Mouse (Mus musculus): ENCODE data around the gene Ugt1a7c.

Ugt1a7c gene

DNA sequence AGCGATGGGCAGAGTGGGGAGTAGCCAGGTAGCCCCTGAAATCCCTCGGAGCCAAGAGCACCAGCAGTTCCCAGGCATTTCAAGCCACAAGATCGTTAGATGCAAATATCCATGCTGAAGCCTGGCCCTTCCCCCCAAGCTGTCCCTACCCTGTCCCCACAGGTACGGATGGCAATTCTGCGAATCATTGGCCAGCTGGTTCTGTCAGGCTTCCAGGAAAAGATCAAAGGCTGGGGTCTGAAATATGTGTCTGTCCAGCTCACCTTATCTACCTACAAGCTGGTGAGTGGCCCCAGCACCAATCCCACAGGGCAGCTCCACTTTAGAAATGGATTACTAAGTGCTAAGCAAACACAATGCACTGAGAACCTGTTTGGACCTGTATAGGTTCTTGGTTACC is 142.4 kb downstream of the Ugt1a7c start:
- DNase-seq (ENCODE audit: low read depth, low spot score), result no peak

DNA sequence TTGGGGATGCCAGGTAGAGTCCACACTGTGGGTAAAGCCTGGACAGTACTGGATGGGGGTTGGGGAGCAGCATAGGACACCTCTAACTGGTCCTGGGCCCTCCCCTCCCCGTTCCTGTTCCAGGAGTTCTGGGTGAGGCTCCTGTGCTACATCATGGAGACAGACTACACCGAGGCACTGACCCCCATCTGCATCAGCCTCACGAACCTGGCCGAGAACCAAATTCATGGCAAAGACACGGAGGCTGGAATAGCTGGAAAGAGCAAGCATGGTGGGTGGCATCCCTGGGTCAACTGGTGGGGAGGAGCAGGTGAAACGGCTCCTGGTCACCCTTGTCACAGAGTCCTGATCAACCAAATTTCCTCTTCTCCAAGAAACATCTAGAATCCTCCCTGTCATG is 143.9 kb downstream of the Ugt1a7c start:
- no peak for DNase-seq (ENCODE audit: low read depth, low spot score)

DNA sequence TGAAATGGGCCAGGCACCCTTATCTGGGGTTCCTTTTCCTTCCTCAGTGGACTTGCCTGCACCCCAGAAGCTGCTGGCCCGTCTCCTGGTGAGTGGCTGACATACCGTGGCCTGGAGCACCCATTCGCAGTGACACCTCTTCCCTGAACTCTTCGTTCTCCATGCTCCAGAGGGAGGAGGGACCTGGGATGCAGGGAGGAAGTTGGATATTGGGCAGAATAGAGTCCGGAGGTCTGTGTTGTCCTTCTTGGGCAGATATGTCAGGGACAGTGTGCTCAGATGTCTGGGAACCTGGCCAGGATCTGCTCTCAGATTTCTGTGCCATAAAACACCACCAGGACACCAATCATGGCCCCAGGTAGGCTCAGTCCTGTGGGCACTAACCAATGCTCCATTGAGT is 145.2 kb downstream of the Ugt1a7c start:
- no peak for DNase-seq (ENCODE audit: low read depth, low spot score)

DNA sequence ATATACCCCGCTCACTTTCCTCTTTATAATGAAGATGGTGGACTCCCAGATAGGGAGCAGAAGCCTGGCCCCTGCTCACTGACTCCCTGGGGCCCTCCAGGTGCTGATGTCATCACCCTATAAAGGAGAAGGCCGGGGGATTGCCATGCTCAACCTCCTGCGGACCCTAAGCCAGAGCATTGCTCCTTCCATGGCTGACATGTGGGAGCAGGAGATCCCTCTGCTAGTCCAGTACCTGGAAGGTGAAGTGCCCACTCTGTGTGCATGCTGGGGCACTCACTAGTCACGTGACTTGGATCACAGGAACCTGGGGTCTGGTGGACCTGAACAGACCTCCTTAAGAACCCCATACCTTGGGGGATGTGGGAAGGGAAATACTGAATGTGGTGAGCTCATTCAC is 145.7 kb downstream of the Ugt1a7c start:
- DNase-seq (ENCODE audit: low read depth, low spot score), result no peak

DNA sequence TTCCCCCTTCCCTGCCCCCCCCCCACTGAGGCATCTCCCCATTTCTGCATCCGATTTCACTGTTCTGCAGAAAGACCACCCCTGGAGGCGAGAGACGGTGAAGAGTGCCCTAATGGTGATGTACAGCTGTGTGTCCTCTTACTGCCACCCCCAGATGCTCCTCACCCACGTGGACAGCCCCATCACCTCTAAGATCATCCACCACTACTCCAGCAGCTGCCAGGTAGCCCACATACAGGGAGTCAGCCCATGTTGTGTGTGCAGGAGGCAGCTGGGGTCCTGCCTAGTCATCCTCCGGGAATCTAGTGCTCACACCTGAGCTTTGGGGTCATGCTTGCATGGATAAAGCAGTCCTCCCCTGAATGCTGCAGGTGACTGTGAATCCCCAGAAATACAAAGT is 149.0 kb downstream of the Ugt1a7c start:
- DNase-seq (ENCODE audit: low read depth, low spot score), result no peak

DNA sequence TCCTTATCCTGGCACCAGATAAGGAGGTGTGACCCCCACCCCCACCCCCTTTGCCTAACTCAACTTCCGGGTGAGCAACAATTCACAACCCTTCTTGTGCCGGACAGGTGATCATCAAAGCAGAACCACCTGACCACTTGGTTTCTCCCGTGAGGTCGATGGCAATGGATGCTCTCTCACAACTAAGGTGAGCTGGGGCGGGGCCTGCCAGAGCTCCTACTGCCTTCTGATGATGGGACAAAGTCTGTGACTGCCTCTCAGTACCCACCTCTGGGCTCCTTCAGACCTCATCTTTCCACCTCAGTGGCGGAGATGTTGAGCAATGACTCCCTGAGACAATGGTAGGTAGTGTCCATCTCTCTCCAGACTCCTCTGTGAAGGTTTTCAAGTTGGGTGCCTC is 151.0 kb downstream of the Ugt1a7c start:
- DNase-seq (ENCODE audit: low read depth, low spot score), result no peak

DNA sequence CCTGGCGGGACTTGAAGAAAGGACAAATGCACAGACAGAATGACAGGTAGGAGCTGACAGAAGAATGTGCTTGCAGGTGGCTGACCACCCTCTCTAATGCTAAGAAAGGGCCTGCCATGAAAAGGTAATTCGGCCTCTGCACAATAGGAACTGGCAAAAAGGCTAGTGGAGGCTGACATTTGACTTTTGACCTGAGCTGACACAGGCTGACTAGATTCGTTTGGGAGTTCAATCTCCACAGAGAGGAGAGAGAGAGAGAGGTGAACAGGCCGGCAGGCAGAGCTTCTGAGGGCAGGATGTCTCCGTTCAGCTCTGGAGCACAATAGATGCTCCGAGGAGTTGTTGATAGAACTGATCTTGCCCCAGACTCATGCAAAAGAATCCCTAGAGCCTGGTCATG is 151.5 kb downstream of the Ugt1a7c start:
- no peak for DNase-seq (ENCODE audit: low read depth, low spot score)

DNA sequence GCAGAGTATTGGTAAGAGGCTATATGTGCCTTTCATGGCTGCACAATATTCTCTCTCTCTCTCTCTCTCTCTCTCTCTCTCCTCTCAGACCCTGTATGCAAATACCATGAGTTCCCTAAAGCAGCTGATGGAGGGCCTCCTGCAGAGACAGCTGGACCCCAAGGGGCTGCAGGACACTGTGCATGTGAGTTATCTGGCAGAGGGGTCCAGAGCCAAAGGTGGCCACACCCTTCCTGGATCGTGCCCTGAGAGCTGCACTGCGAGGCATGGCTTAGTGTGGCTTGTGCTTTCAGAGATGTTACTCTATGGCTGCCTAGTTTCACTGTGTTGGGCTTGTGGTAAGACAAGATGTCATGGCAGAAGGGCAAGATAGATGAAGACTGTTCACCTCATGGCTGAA is 152.8 kb downstream of the Ugt1a7c start:
- DNase-seq (ENCODE audit: low read depth, low spot score), result no peak

DNA sequence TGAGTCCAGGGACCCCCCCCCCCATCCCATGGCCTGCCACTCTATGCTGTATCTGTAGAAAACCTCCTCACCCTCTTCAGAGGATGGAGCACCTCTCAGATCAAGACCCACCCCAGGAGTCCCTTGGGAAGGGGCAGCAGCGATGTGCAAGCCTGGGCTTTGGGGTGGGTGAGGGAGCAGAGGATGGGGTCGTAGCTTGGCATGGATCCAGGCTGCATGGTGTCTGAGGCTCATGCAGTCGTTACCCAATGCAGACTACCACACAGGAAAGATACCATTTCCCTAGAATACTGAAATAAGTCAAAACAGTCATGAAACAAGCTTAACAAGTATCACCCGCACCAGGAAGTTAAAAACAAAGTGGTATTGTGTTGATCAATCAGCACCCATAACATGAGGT is 153.8 kb downstream of the Ugt1a7c start:
- DNase-seq (ENCODE audit: low read depth, low spot score), result no peak

DNA sequence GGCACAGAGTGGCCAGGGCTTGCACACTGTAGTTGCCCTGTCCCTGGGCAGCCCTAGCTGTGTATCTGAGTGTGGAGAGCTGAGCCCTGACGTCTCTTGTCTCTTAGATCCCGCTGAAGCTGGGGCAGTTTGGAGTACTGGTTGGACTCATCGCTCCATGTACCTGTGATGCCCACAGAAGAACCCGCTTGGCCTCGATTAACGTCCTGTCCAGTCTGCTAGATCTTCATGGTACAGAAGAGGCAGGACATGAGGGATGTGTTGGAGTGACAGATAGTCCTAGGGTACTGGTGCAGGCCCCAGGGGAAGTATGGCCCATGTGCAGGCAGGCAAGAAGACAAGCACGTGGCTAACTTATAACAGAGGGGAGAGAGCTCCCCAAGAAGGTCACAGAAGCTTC is 154.7 kb downstream of the Ugt1a7c start:
- no peak for DNase-seq (ENCODE audit: low read depth, low spot score)

DNA sequence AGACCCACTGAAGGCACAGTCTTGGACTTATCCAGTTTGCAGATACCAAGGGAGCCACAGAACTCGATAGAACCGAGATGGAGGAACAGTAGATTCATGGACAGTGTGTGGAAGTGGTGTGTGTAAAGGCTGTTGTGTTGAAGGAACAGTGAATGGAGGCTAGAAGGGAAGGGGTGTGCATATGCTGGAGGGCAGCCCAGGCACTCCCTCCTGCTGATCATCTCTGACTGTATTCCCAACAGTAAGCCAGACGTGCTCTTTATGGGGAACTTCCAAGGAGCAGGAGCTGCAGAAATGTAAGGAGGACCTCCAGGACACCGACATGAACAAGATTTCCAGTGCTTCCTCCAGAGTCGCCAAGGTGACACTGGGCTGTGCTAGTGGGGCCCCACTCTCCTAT is 155.2 kb downstream of the Ugt1a7c start:
- DNase-seq (ENCODE audit: low read depth, low spot score), result no peak

DNA sequence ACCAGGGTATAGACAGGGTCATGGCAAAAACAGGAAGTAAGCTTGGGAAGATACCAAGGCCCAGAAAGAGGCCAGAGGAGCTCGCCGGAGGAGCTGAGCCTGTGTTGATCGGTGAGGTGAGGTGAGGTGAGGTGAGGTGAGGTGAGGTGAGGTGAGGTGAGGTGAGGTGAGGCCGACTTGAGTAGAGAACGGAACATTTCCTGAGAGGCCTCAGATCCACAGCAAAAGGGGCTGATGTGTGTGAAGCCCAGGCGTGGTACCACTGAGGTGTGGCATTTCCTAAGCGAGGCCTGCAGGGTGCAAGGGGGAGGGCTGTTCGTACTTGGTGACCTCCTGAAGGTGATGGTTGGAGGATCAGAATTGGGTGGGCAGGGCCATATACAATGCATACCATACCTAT is 158.2 kb downstream of the Ugt1a7c start:
- DNase-seq (ENCODE audit: low read depth, low spot score), result no peak

DNA sequence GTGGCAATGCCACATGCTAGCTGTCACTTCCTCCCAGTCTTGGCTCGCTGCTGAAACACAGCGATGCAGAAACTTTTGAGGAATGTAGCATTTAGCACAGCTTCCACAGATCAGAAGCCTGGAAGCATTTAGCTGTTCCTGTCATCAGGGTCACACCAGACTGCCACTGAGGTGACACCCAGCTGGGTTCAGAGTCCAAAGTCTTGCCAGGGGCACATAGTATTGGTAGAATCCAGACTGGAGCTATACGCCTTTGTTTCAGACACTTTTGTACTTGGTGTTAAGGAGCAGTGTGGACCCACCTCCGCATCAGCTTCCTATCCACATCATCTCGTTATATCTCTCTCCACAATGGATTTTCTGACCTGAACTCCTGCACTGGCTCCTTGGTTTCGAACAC is 158.7 kb downstream of the Ugt1a7c start:
- no peak for DNase-seq (ENCODE audit: low read depth, low spot score)

DNA sequence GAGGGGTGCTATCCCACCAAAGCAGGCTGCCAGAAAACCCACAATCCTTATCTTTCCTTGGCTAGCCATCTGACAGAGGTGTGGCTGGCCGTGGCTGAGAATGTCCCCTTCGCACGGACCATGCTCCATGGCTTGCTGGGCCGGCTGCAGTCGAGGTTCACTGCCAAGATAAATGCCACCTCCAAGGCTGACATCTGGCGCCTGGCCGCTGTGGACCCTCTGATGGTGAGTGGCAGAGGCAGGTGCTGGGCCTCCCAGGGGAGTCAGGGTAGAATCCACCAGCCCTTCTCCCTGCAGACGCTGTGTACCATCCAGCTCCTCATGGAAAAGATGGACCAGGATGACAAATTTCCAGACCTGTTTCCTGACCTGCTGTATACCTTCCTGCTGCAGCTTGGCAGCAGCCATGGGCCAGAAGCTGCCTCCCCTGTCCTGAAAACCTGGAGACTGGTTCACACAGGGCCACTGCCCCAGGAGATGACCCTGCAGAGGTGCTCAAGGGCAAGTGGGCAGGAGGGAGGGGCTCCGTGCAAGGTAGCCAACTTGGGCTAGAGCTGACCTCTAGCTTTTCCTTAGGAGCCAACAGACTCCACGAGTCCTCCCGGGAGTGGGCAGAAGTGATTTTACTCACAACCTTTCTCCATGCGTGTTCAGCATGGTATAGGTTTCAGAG is 160.1 kb downstream of the Ugt1a7c start:
- DNase-seq (ENCODE audit: low read depth, low spot score), result no peak

DNA sequence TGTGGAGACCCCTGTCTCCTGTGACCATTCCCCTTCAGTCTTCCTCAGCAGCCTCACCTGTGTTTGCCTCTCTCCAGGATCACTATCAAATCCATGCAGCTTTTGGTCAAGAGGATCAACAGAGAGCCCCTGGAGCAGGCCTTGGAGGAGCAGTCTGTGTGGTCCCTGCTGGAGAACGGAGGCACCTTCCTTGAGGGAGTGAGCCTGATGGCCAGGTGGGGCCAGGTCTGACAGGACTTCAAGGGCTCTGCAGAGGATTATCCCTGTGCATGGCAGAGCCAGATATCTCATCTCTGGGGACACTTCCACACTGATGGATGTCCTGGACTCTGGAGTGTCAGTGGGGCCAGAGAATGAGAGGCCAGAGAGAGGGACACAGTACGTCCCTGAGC is 160.6 kb downstream of the Ugt1a7c start:
- no peak for DNase-seq (ENCODE audit: low read depth, low spot score)

DNA sequence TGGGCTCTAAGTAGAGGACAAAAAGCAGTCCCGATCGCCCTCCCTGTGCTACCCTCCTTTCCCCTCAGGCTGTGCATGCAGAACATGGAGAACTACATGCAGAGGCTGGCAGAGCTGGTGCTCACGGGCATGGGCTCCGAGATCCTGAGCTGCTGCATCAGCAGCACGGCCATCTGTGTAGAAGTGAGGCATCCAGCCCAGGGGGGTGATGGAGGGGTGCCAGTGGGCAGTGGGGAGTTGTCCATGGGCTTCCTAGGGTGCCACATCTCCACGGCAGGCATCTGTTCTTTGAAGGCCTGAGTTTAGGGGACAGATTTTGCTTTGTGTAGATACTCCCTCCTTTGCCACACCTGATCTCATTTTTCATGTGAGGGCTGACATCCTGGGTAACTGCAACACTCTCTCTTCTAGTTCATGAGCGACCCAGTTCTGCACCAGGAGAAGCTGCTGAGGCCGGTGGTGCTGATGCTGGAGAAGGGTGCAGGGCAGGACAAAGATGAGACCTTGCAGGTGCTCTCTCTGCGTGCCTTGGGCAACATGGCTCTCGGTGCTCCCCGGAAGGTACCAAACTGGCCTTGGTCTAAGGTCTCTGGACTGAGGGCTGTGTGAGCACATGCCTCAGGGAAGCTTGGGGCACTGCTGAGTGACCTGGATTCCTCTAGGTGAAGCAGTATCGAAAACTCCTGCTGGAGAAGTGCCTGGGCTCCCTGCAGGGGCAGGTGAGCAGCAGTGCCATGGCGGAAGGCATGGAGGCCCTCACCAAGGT is 161.3 kb downstream of the Ugt1a7c start:
- DNase-seq (ENCODE audit: low read depth, low spot score), result no peak

DNA sequence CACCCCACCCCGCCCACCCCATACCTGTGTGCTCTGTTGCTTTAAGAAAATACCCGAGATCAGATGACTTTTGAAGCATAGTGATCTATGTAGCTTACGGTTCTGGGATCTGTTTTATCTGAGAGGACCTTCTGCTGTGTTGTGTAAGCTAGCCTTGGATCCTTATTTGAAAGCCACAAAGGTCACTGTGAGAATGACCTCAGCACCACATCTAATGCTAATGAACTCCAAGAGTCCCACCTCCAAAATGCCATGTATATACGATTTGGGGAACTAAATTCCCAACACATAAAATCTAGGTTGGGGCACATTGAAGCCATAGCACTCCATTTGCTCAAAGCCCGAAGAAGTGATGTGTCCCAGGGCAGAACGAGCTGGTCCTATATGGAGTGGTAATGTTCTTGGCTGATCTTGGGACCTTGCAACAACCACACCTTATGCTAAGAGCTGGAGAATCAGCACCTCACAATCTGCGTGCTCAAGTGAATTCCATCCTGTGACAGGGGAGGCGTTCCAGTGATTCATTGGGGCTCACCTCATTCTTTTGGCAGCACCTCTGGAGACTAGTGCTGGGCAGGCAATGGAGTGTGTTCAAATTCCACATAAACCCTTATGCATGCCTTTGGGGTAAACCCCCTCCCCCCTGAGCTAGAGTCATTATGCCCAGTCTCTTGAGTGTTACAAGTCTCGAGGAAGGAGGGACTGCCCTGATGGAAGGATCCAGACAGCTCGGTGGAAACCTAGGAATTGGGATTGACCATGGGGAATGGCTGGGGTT is 162.2 kb downstream of the Ugt1a7c start:
- no peak for DNase-seq (ENCODE audit: low read depth, low spot score)

DNA sequence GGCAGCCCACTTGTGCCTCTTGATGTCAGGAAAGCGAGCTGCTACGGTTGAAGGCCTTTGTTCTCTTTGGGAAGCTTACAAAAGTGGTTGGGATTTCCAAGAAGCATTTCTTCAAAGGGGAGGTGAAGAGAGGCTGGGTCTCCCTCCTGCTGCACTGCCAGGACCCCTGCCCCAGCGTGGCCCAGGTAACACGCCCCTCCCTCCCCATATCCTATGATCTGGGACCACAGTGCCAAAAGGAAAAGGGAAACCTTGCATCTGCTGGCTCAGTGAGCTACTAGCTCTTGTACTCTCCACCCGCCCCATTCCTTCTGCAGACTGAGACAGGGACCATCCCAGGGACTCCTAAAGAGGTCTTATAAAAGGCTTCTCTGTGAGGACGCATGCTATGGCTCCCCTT is 162.8 kb downstream of the Ugt1a7c start:
- DNase-seq (ENCODE audit: low read depth, low spot score), result no peak

DNA sequence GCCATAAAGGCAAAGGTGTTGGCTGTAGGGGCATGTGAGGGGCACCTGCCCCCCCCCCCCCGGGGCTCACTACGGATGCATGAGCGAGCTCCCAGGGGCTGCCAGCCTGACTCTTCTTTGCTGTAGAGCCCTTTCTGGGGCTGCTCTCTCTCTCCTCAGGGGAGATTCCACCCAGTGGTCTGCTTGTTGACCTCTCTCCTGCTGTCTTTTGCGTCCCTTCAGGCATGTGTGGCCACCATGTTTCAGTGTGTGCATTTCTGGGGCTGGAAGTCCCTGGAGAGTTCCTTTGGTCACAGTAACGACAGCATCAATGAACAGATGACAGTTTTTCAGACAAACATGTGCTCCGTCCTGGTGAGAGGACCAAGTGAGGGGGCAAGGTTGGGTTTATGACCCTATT is 163.5 kb downstream of the Ugt1a7c start:
- no peak for DNase-seq (ENCODE audit: low read depth, low spot score)

DNA sequence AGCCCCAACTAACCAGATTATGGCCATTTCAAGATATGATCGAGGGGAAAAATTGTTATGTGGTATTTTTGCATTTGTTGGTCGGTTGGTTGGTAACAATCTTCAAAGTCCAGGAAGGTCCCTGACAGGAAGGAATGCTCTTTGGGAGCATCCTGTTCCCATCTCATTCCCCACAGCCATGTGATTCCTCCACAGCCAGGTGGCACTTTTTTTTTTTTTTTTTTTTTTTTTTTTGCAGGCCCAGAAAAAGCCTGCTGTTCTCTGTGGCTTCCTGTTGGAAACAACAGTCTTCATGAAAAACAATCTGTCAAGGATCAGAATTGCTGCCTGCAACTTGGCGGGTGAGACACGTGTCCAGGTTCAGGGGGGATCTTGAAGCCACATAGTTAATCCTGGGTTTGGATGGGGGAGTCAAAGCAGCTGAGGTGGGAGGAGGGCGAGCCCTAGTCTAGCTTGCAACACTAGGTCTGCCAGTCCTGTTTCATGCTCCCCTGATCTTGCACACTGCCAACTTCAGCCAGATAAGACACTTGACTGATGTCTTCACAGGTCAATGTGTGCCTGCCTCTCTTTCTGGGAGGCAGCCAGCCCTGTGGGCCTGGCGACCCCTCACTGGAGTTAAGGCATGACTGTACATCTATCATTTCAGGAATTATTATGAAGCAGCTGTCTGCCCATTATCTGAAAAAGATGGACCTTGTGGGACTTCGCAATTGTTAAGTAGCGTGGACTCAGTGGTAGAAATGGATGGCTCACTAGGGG is 164.2 kb downstream of the Ugt1a7c start:
- no peak for DNase-seq (ENCODE audit: low read depth, low spot score)

DNA sequence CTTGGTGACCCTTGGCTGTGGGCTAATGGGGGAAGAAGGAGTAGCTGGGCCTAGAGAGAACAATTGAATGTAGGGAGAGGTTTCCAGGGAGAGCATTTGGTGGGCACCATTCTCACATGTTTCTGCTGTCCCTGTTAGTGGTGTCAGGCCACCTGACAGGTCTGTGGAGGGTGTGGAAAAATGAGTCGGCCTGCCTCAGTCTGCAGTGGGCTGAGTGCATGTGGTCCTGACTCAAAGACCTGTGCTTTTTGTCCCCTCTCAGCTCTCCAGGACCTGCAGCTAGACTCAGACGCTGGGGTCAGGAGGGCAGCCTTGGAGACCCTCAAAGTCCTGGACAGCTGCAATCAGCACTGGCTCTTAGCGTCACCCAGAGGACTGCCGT is 164.8 kb downstream of the Ugt1a7c start:
- DNase-seq (ENCODE audit: low read depth, low spot score), result no peak

DNA sequence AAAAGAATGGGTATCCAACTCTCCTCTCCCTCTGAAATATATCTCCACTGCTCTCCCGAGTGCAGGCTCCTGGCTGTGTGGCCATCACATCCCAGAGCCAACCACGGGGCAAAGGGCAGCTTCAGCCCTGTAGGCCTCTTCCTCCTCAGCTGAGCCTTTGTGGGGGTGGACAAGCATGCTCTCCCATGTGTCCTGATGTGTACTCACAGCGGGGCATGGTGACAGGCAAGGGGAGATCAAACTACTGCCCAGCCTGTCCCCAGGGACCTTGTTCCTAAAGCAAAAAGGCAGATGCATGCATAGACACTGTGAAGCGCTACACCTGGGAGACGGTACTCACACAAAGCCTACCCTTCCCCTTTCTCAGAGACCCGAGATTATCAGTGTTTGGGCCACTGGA is 165.3 kb downstream of the Ugt1a7c start:
- DNase-seq (ENCODE audit: low read depth, low spot score), result no peak
